ENCODE assay signal across 8 mouse cellular contexts in the genomic region with DNA sequence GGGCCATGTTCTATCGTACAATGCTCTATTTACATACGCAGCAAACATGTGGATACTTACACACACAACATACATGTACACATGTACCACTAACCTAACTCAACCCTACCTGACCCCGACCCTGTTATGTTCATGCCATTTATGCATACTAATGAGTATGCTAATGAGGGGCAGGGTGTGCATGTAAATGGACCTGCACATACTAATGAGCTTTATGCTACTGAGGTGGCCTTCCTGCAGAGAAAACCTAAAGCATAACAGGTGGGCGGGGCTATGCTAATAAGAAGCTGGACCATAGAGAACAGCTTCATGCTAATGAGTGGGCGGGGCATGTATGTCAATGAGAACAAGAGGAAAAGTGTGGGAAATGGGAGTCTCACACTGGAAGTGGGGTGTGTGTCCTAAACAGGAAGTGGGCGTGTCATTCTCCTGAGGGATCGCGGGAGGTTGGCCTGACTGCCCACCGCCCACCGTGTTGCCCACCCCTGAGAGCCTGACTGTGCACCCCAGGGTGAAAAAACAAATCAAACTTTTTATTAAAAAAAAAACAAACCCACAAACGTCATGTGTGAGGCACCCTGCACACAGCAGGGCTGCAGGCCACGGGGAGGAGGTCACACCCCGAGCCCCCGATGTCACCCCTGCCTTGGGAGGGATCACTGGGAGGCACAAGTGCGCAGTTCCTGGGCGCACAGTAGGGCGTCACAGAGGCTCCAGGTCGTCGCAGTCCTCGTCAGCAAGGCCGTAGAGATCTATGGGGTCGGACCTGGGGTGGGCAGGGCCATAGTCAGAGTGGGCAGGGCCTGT. TPM values are rescaled to one million over a fixed set of nuclear protein-coding genes. Genes with fewer than 3 reads are reported as not detected.
DNase-seq lines count a peak whose midpoint lies in the region; ATAC-seq lines count a peak whose summit lies in the region.

TSS of gene Ppp2r3d (minus strand) at position 803 of the 807 bp plus-strand sequence.

- peaks cover 15% of the 10 kb centered on the region for H3K36me3 ChIP-seq in embryonic facial prominence, embryonic 12.5 days
- H3K36me3 ChIP-seq in heart, embryonic 14.5 days (ENCODE audit: control insufficient read depth, insufficient read depth, low read length) = peaks cover 13% of the 10 kb centered on the region
- H3K36me3 ChIP-seq in macrophage (ENCODE audit: inconsistent target) = peaks cover 11% of the 10 kb centered on the region; the same call in 1 of the 2 replicates

- H3K27me3 ChIP-seq in embryonic facial prominence, embryonic 12.5 days = no peaks in the 10 kb centered on the region
- H3K27me3 ChIP-seq in heart, embryonic 14.5 days (ENCODE audit: control insufficient read depth, insufficient read depth, low read length) = no peaks in the 10 kb centered on the region

- H3K4me3 ChIP-seq in embryonic facial prominence, embryonic 12.5 days = no peak within 1 kb of the TSS
- H3K4me3 ChIP-seq in heart, embryonic 14.5 days (ENCODE audit: control insufficient read depth in 1 of 2, insufficient read depth in 1 of 2, low read depth in 1 of 2, low read length in 2 of 2) = no peak within 1 kb of the TSS
- H3K4me3 ChIP-seq in macrophage (ENCODE audit: inconsistent target) = no peak within 1 kb of the TSS

- H3K79me2 ChIP-seq in macrophage (ENCODE audit: inconsistent target) = no peaks in the 10 kb centered on the region

- no peak within 1 kb of the TSS for H3K9ac ChIP-seq in embryonic facial prominence, embryonic 12.5 days
- H3K9ac ChIP-seq in heart, embryonic 14.5 days (ENCODE audit: low read length) = no peak within 1 kb of the TSS

- no peaks in the 10 kb centered on the region for H3K4me1 ChIP-seq in embryonic facial prominence, embryonic 12.5 days
- H3K4me1 ChIP-seq in heart, embryonic 14.5 days (ENCODE audit: control insufficient read depth in 2 of 2, insufficient read depth in 2 of 2, low read length in 2 of 2) = peaks cover 10 to 20% of the 10 kb centered on the region in 2 experiments; a peak in 3 of 4 replicates

- no peak within 1 kb of the TSS for H3K27ac ChIP-seq in embryonic facial prominence, embryonic 12.5 days
- H3K27ac ChIP-seq in heart, embryonic 14.5 days (replicated peaks in 1 of 2; ENCODE audit: control insufficient read depth in 1 of 2, insufficient read depth in 1 of 2, low read depth in 2 of 2, low read length in 2 of 2) = peak within 1 kb of the TSS; percentile 64 to 69
- no peak within 1 kb of the TSS for H3K27ac ChIP-seq in macrophage

- 96% methylated on average over 22 of the region's 22 CpGs for WGBS in embryonic facial prominence, embryonic 12.5 days
- 95% methylated on average over 22 of the region's 22 CpGs for WGBS in heart, embryonic 14.5 days
- 97% methylated on average over 22 of the region's 22 CpGs for WGBS in large intestine, adult 2 months
- WGBS in macrophage (ENCODE audit: missing documents) = 97% methylated on average over 21 of the region's 22 CpGs

- peak; percentile 6 for DNase-seq in layer of hippocampus, adult 11-12 months (ENCODE audit: low spot score)
- no peak for DNase-seq in layer of hippocampus, adult 9-10 months (ENCODE audit: low spot score)
- DNase-seq in WW6 (ENCODE audit: low read depth, low spot score) = peak; percentile 26
- DNase-seq in large intestine, adult 2 months (ENCODE audit: low read depth, low spot score) = no peak
- peak; percentile 60 for DNase-seq in testis, postnatal 10 days (ENCODE audit: low spot score)

- no peak within 1 kb of the TSS for H3K4me2 ChIP-seq in embryonic facial prominence, embryonic 12.5 days (replicated peaks)
- H3K4me2 ChIP-seq in heart, embryonic 14.5 days (ENCODE audit: low read length) = peak within 1 kb of the TSS; percentile 25; the same call in 1 of the 2 replicates

- no peaks in the 10 kb centered on the region for H3K9me3 ChIP-seq in embryonic facial prominence, embryonic 12.5 days
- peaks cover 8% of the 10 kb centered on the region for H3K9me3 ChIP-seq in heart, embryonic 14.5 days (ENCODE audit: control insufficient read depth, low read length)

- ATAC-seq in embryonic facial prominence, embryonic 12.5 days (ENCODE audit: insufficient number of reproducible peaks, insufficient read depth, low FRiP score, low TSS enrichment) = peak; percentile 60; the same call in 1 of the 2 replicates
- no peak for ATAC-seq in heart, embryonic 14.5 days (ENCODE audit: insufficient number of reproducible peaks, insufficient read depth, low FRiP score, low read depth)

RNA-seq across cellular contexts. Expression of gene Ppp2r3d, which starts in this region (rescaled TPM):
- 141 and 158 TPM in 2 replicates for polyA plus RNA-seq in embryonic facial prominence, embryonic 12.5 days (2016; fragmentation: Nextera tagmentation; extraction: Ambion mirVana)
- 114 and 131 TPM in 2 replicates for polyA plus RNA-seq in heart, embryonic 14.5 days (2014; fragmentation: Nextera tagmentation; extraction: Ambion mirVana)
- polyA plus RNA-seq in large intestine, adult 2 months (2012; rRNA removed) = 146 and 147 TPM in 2 replicates
- total RNA-seq in macrophage (2018; cell fraction: chromatin; rRNA removed) = 100 to 1,000 TPM; 156 to 333 (median 232) TPM
- 10 to 100 TPM; 35.1 to 75.0 (median 56.4) TPM for total RNA-seq in macrophage (2018; cell fraction: cytosol; rRNA removed)
- total RNA-seq in macrophage (2018; cell fraction: nucleus; rRNA removed) = 100 to 1,000 TPM in 23 of 26 experiments, 10 to 100 TPM in 3; 69.7 to 271 (median 164) TPM
- 23.2 to 71.8 TPM (median 40.4 TPM) in 3 replicates for polyA plus RNA-seq in macrophage (2018)

Comparison
In these comparisons a context has a peak if more than half of its experiments do, and no peak if none do; other contexts are left out.
1. DNase-seq: peak in layer of hippocampus, adult 11-12 months (single experiment), WW6 (single experiment) and testis, postnatal 10 days (single experiment); none in layer of hippocampus, adult 9-10 months (single experiment) and large intestine, adult 2 months (single experiment).
2. H3K27ac ChIP-seq: peak in heart, embryonic 14.5 days (2 of 2); none in embryonic facial prominence, embryonic 12.5 days (single experiment) and macrophage (single experiment).